Mouse (Mus musculus) olfactory bulb, adult 2 months (tissue): Measurements from ENCODE around the gene Hjurp. TPM values are rescaled to one million over a fixed set of nuclear protein-coding genes. Genes with fewer than 3 reads are reported as not detected.

Experiments used
- H3K27ac ChIP-seq: fragments of 200-500 bp; 2 replicates; pipeline ENCODE4 v1.5.1; 2012; ENCODE audit warnings: low read depth, low read length; ENCODE audit not compliant: insufficient read depth
- H3K4me1 ChIP-seq: fragments of 200-500 bp; 2 replicates; pipeline ENCODE4 v1.6.1; 2012; ENCODE audit warnings: low read length; ENCODE audit not compliant: control insufficient read depth, insufficient read depth
- H3K4me3 ChIP-seq: fragments of 200-500 bp; 2 replicates; pipeline ENCODE4 v1.5.1; 2012; ENCODE audit warnings: mild to moderate bottlenecking, low read depth, low read length, moderate library complexity; ENCODE audit not compliant: insufficient read depth
- CTCF ChIP-seq: fragments of 200-500 bp; IDR thresholded peaks from 2 replicates; pipeline ENCODE4 v1.5.1; 2012; ENCODE audit warnings: low read depth, mild to moderate bottlenecking, low read length, moderate library complexity; ENCODE audit not compliant: insufficient read depth
- POLR2A ChIP-seq: fragments of 200-500 bp; IDR thresholded peaks from 2 replicates; pipeline ENCODE4 v1.6.1; 2012; ENCODE audit warnings: mild to moderate bottlenecking, low read depth, low read length, moderate library complexity; ENCODE audit not compliant: insufficient read depth
- WGBS: fragments of 180-500 bp; shearing (Covaris S2); methylation state at CpG from one replicate; pipeline ENCODE4 v1.1.7; 2018; 5-methylcytosine and 5-hydroxymethylcytosine counted together
- polyA plus RNA-seq: library from polyadenylated mRNA; stranded (reverse); fragments of >200 nt; gene quantifications from 2 replicates; pipeline ENCODE4 v1.2.4, GENCODE M21; 2012; ENCODE audit warnings: low replicate concordance; ENCODE audit not compliant: missing spikeins, insufficient read depth, insufficient read length

Hjurp gene
- polyA plus RNA-seq, 1 experiment, result 157 TPM

- 93% methylated on average over 6 of the region's 6 CpGs for WGBS
- Histone ChIP-seq H3K4me1 (no peaks in the 10 kb centered on the region), H3K4me3 (no peak overlapping the region), H3K27ac (no peak overlapping the region)
- TF ChIP-seq POLR2A (no peak), CTCF (no peak)
Measured at GRCm38 (mm10) chr1:88267489-88267888, 9.9 kb downstream of the Hjurp start.

DNA sequence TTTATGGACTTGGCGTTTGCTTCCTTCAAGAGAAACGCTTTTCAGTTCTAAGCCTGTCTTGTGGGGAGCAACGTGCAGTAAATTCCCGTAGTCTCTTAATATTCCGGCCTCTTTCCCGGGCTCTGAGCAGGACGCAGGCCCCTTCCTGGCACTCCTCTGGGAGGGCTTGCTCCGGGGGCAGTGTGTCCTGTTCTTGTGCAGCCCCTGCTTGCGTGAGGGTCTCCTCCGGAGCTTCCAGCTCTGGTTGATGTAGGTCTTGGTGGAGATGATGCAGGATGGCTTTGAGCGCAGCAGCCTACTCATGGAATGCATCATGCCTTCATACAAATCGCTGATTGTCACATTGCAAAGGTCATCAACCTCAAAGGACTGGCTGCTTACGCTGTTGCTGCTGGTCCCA lies 11.3 kb downstream of the Hjurp start:
- Histone ChIP-seq H3K4me3 (no peak overlapping the region), H3K27ac (no peak overlapping the region), H3K4me1 (peaks cover 3% of the 10 kb centered on the region; the same call in 1 of the 2 replicates)
- WGBS, result 91% methylated on average over 13 of the region's 13 CpGs
- TF ChIP-seq CTCF (no peak), POLR2A (no peak)

GRCm38 (mm10) chr1:88264869-88265240 lies 12.6 kb downstream of the Hjurp start:
- Histone ChIP-seq H3K4me1 (peaks cover 3% of the 10 kb centered on the region; the same call in 1 of the 2 replicates), H3K4me3 (no peak overlapping the region), H3K27ac (no peak overlapping the region)
- TF ChIP-seq POLR2A (no peak), CTCF (no peak)
- 76% methylated on average over 4 of the region's 4 CpGs for WGBS

- Histone ChIP-seq H3K27ac (no peak overlapping the region), H3K4me3 (no peak overlapping the region), H3K4me1 (peaks cover 3% of the 10 kb centered on the region; the same call in 1 of the 2 replicates)
- WGBS, result 88% methylated on average over 7 of the region's 7 CpGs
- TF ChIP-seq POLR2A (no peak), CTCF (no peak)
Measured at GRCm38 (mm10) chr1:88264237-88264868, 13.1 kb downstream of the Hjurp start.

- WGBS, result 95% methylated on average over 5 of the region's 5 CpGs
- H3K27ac ChIP-seq, result no peak overlapping the region
- TF ChIP-seq CTCF, result no peak
- TF ChIP-seq POLR2A, result no peak
- H3K4me1 ChIP-seq, result peaks cover 6% of the 10 kb centered on the region; the same call in 1 of the 2 replicates
- no peak overlapping the region for H3K4me3 ChIP-seq
Measured at GRCm38 (mm10) chr1:88263778-88264177, 13.7 kb downstream of the Hjurp start.

- Histone ChIP-seq H3K4me1 (peaks cover 6% of the 10 kb centered on the region; the same call in 1 of the 2 replicates), H3K4me3 (no peak overlapping the region), H3K27ac (no peak overlapping the region)
- WGBS, result 77% methylated on average over 6 of the region's 6 CpGs
- TF ChIP-seq CTCF, result no peak
- TF ChIP-seq POLR2A, result no peak
Measured at GRCm38 (mm10) chr1:88262961-88263360, 14.5 kb downstream of the Hjurp start.

GRCm38 (mm10) chr1:88262255-88262654 lies 15.2 kb downstream of the Hjurp start:
- TF ChIP-seq POLR2A (no peak), CTCF (no peak)
- no peak overlapping the region for H3K4me3 ChIP-seq
- H3K4me1 ChIP-seq, result peaks cover 6% of the 10 kb centered on the region; the same call in 1 of the 2 replicates
- H3K27ac ChIP-seq, result no peak overlapping the region
- 76% methylated on average over 4 of the region's 4 CpGs for WGBS

GRCm38 (mm10) chr1:88261706-88262105 lies 15.7 kb downstream of the Hjurp start:
- 87% methylated on average over 7 of the region's 7 CpGs for WGBS
- Histone ChIP-seq H3K4me3 (no peak overlapping the region), H3K27ac (no peak overlapping the region), H3K4me1 (peaks cover 6% of the 10 kb centered on the region; the same call in 1 of the 2 replicates)
- TF ChIP-seq CTCF (no peak), POLR2A (no peak)

DNA sequence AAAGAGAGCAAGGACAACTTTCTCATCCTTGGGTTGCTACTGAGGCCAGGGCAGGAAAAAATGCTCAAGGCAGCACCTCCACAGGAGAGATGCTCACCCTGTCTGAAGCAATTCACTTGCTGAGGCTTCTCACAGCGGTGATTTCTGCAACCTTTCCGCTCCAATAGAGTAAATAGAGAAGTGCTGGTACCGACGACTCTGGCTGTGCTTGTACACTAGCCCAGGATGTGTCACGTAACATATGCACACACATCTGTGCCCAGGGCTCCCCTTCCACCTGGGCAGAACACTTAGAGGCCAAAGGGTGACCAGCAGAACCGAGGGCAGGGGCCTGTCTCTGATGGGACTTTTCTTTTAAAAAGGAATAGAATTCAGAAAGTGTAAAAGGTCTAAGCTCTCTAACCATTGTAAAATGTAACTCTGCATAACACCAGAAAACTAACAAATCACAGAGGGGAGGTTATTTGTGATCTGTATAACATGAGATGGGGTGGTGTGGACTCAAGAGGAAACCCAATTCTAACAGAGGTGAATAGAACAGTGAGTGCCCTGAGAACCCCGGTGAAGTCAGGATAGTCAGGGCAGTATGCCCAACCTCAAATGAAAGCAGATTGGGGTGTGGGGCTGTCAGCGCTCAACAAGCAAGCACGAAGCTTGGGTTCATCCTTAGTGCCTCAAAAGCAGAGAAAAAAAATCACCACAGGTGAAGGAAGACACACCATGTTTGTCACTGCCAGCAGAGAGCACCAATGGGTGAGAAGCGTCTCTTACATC lies 16.6 kb downstream of the Hjurp start:
- no peak for TF ChIP-seq POLR2A
- no peak for TF ChIP-seq CTCF
- H3K4me3 ChIP-seq, result no peak overlapping the region
- H3K4me1 ChIP-seq, result peaks cover 6% of the 10 kb centered on the region; the same call in 1 of the 2 replicates
- no peak overlapping the region for H3K27ac ChIP-seq
- WGBS, result 83% methylated on average over 10 of the region's 10 CpGs
